Mouse (Mus musculus) left cerebral cortex, adult 9 months (tissue): Measurements from ENCODE around the gene Btbd9.

ENCODE experiments used
- DNase-seq, 2 experiments: peaks; one replicate each; pipeline ENCODE4 v3.0.0; 2022; ENCODE audit warnings: low spot score in 2 of 2

The Btbd9 gene

GRCm38 (mm10) chr17:30336280-30336679 is 240.0 kb downstream of the Btbd9 start:
- DNase-seq: no peak

GRCm38 (mm10) chr17:30335746-30336145 is 240.5 kb downstream of the Btbd9 start:
- DNase-seq: no peak

- DNase-seq: no peak
These were observed 242.0 kb downstream of the Btbd9 start for GRCm38 (mm10) chr17:30334257-30334656.

GRCm38 (mm10) chr17:30333136-30333535 is 243.2 kb downstream of the Btbd9 start:
- no peak for DNase-seq

- DNase-seq: no peak
These were observed 244.9 kb downstream of the Btbd9 start for GRCm38 (mm10) chr17:30331380-30331779.

GRCm38 (mm10) chr17:30329531-30329930 is 246.8 kb downstream of the Btbd9 start:
- no peak for DNase-seq

GRCm38 (mm10) chr17:30328924-30329323 is 247.4 kb downstream of the Btbd9 start:
- no peak for DNase-seq

- no peak for DNase-seq
These were observed 249.4 kb downstream of the Btbd9 start for GRCm38 (mm10) chr17:30326906-30327305.

GRCm38 (mm10) chr17:30320301-30320700 is 256.0 kb downstream of the Btbd9 start:
- DNase-seq: no peak

GRCm38 (mm10) chr17:30312688-30313087 is 263.6 kb downstream of the Btbd9 start:
- DNase-seq: no peak

GRCm38 (mm10) chr17:30309627-30310026 is 266.7 kb downstream of the Btbd9 start:
- DNase-seq: no peak

GRCm38 (mm10) chr17:30308889-30309288 is 267.4 kb downstream of the Btbd9 start:
- DNase-seq: no peak

- DNase-seq: no peak
These were observed 268.0 kb downstream of the Btbd9 start for GRCm38 (mm10) chr17:30308317-30308716.

- DNase-seq: no peak
These were observed 269.1 kb downstream of the Btbd9 start for GRCm38 (mm10) chr17:30307168-30307567.

GRCm38 (mm10) chr17:30304766-30305165 is 271.5 kb downstream of the Btbd9 start:
- DNase-seq: no peak

GRCm38 (mm10) chr17:30301338-30301737 is 274.9 kb downstream of the Btbd9 start:
- DNase-seq: no peak

GRCm38 (mm10) chr17:30297432-30297831 is 278.9 kb downstream of the Btbd9 start:
- no peak for DNase-seq

GRCm38 (mm10) chr17:30296069-30296468 is 280.2 kb downstream of the Btbd9 start:
- no peak for DNase-seq

- DNase-seq: no peak
These were observed 283.6 kb downstream of the Btbd9 start for GRCm38 (mm10) chr17:30292666-30293065.

- no peak for DNase-seq
These were observed 290.6 kb downstream of the Btbd9 start for GRCm38 (mm10) chr17:30285641-30286040.

GRCm38 (mm10) chr17:30283460-30284050 is 292.7 kb downstream of the Btbd9 start:
- no peak for DNase-seq

- DNase-seq: no peak
These were observed 293.3 kb downstream of the Btbd9 start for GRCm38 (mm10) chr17:30283001-30283400.

- no peak for DNase-seq
These were observed 295.8 kb downstream of the Btbd9 start for GRCm38 (mm10) chr17:30280323-30281118.
